Mouse (Mus musculus) megakaryocyte-erythroid progenitor cell, adult 5-6 weeks (primary cell): ENCODE measurements around the gene Chic2. TPM values are rescaled to one million over a fixed set of nuclear protein-coding genes. Genes with fewer than 3 reads are reported as not detected.

ENCODE experiments used
- ATAC-seq: replicated peaks from 2 replicates; pipeline ENCODE4 v1.8.0; 2016; ENCODE audit warnings: mild to moderate bottlenecking, inconsistent platforms; ENCODE audit not compliant: severe bottlenecking, poor library complexity, low FRiP score, low TSS enrichment
- total RNA-seq, 2 experiments: library from RNA; stranded (forward) in 1 of 2; stranded (reverse) in 1 of 2; fragments of 200-1000, 215-1000 nt in 1 of 2; fragments of >200 nt in 1 of 2; fragmentation: Nextera tagmentation in 1 of 2; gene quantifications; 2 replicates each; pipeline ENCODE4 v1.2.3; 2014 to 2017

Gene Chic2
- 7.5 and 12.5 TPM in 2 replicates for total RNA-seq (2014; fragmentation: Nextera tagmentation)
- total RNA-seq (2017) = 19.4 and 41.6 TPM in 2 replicates

DNA sequence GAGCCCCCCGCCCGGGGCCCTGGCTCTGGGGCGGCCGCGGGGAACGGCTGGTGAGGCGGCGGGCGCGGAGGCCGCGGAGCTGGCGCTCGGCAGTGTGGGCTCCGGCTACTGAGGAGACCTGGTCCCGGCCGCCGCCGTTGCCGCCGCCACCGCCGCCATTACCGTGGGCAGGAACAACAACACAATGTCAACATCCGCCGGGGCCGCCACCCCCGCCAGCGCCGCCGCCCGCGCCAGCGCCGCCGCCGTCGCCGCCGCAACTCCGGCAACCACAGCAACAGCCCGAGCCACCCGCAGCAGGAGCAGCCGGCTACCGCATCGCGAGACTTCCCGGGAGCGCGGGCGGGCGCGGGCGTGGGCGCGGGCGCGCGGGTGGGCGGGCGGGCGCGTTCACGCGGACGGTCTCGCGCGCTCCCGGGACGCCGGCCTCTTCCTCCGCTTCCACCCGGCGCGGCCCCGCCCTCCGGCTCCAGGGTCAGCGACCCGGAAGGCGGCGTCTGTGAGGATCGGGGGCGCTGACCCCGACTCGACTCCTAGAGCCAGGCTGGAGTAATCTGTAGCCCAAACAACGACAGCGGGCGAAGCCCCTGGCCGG is at the start of gene Chic2:
TSS of gene Chic2 (minus strand) at position 465 of the 595 bp plus-strand sequence.
- peak; percentile 70 for ATAC-seq

DNA sequence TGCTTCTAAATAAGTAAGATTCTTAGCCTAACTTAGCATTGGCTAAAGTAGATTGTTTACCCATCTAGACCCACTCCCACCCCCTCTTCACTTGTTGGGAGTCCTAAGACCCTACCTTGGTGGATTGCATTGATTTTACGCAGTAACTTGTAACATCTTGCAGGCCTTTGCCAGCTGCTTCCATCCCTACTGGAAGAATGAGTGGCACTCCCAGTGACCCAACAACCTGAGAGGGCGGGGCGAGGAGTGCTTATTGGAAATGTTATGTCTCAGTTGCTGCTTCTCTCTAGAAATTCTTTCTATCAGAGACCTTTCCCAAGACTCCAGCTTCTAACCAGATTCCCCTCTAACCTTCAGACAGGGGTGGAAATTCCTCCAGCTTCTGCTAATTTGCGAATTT is 41.3 kb upstream of the Chic2 start:
- ATAC-seq = no peak

DNA sequence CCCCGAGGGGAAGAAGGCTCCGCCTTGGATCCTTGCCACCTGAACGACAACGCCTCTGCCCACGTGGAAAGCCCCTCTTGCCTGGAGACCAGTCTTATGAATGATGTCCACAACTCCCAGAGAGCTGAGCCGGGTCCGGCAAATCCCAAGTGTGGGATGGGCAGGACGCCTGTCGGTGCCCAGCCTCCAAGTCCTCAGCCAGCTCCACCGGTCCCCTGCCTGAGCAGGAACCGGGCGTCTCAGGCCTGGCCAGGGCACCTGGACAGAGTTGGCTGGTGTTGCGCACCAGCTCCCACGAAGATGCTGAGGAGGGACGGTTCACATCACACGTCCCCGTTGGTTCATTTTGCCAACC is 40.9 kb upstream of the Chic2 start:
- no peak for ATAC-seq

DNA sequence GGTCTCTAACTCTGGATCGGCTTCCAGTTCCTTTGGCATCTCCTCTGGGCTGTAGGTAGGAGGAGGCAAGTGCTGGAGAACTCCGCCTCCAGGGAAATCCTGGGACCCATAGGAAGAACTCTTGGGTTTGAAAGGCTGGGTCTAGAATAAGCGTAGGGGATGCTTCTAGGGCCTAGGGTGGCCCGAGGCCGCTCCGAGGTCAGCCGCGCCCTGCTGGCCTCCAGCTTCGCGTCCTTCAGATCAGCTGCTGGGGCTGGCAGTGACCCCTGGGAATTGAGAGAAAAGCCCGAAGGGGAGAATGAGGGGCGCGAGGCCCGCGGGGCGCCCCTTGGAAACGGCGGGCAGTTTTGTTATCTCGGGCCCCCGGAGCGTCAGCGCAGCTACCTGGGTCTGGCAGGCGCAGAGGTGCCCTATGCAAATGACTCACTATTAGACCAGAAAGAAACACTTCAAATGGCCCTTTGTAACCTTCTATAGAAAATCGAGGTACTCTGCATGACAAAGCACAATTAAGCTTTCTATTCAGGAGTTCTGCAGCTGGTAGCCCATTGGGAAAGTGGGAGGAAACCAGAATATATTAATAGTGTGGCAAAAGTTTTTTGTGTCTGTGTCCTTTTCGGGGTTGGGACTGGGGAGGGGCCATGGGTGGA is 40.4 kb upstream of the Chic2 start:
- ATAC-seq = no peak

DNA sequence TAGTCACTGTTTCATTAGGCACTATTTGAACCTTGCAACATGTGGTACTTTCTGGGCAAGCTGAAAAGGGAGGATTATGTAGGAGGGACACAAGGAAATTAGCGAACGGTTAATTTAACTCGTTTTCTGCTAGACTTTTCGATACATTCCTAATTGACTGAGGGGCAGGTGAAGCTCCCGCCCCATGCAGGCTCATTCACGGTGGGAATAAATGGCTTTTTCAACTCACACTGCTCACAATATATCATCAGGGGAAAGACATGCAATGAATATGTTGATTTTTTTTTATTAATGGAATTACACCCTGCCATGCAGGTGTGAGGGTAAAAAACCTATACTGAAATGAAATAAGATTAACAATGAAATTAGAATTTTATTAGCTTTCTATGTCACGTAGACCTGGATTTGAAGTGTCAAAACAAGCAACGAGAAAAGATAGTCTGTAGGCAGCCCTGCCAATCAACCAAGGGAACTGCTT is 39.9 kb upstream of the Chic2 start:
- ATAC-seq = no peak

DNA sequence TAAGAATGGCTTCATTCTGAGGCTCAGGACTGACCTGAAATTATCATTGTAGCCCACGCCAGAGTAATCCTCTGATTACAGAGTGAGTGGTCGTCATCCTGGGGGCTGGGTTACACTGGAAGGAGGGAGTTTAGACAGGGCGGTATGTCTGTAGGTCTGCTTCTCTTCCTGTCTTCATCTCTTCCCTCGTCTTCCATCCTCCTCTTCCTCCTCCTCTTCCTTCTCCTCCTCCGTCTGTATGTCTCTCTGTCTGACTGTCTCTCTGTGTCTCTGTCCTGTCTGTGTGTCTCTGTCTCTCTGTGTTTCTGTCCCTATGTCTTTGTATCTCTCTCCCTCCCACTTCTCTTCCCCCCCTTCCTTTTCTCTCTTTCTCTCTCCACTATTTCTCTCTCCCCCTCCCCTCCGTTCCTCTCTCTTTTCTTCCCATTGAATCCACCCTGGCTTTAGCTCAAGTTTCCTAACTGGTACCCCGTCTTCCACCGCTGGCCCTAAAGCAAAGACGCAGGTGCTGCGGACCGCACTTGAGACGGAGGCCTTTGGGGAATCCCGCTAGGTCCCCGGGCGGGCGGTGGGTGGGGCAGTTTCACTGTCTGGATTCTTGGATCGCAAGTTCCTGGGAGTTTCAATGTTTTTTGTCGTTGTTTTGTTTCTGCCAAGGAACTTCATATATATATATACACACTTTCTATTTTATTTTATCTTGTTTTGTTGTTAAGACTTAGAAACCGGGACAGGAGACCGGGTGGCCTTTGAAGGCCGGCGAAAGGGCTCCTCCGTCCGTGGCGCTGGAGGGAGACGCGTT is 39.2 kb upstream of the Chic2 start:
- no peak for ATAC-seq

DNA sequence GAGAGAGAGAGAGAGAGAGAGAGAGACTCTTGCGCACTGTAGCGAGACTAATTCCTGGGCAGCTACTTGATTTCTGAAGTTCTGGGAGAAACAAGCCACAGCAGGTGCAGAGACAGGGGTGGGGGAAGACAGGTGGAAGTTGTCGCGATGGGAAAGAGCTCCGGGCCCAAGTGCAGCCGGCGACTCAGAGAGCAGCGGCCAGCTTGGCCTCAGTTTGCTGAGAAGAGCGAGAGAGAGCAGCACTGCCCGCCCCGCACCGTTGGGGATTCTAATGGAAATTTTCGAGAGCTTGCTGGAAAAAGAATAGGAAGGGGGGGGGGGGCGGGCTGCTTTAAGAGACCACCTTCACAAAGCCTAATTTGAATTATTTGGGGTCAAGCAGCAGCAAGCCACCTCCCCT is 38.5 kb upstream of the Chic2 start:
- ATAC-seq = no peak

DNA sequence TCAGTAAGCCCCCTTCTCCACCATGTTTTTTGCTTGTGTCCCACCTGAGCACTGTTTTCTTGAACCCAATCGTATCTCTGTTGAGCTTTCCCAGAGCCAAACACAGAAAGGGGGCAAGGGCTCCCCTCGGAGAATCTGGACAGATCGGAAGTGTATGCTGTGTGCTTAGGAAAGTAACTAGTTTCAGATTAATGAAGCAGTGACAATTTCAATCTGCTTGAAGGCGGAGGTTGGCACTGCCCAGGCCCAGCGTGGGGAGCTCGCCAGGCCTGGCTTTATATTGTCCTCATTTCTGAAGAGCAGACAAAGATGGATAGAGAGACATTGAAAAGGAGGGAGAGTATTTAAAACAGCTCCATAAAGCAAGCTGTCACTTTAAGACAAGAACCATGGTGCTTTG is 37.9 kb upstream of the Chic2 start:
- no peak for ATAC-seq

DNA sequence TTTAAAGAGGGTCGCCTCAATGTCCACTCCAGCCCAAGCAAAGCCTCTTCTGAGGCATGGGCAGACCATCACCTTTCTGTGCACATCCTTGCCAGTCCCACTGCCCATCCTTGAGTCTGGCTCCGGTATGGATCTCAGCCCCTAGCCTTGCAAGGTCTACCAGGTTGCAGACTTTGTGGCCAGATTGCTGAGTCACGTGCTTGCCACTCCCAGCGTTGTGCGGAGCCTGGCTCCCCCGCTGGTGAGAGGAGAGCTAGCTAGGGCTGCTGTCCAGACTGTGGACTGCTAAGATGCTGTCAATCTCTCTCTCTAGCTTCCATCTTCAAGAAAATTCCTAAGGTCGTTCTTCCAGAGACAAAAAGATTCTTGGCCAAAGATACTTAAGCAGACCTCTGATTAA is 35.0 kb upstream of the Chic2 start:
- 0 out of 2 replicates have a peak, but pooled peaks have one; percentile 41 for ATAC-seq

DNA sequence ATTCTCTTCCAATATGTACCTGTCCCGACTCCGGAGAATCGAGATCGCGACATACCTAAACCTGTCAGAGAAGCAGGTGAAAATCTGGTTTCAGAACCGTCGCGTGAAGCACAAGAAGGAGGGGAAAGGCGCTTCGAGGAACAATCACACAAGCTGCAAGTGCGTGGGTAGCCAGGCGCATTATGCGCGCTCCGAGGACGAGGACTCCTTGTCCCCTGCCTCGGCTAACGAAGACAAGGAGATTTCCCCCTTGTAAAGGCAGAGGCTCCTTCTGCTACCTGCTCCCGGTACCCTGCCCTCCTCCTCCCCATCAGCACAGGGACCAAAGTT is 32.4 kb upstream of the Chic2 start:
- ATAC-seq = no peak

DNA sequence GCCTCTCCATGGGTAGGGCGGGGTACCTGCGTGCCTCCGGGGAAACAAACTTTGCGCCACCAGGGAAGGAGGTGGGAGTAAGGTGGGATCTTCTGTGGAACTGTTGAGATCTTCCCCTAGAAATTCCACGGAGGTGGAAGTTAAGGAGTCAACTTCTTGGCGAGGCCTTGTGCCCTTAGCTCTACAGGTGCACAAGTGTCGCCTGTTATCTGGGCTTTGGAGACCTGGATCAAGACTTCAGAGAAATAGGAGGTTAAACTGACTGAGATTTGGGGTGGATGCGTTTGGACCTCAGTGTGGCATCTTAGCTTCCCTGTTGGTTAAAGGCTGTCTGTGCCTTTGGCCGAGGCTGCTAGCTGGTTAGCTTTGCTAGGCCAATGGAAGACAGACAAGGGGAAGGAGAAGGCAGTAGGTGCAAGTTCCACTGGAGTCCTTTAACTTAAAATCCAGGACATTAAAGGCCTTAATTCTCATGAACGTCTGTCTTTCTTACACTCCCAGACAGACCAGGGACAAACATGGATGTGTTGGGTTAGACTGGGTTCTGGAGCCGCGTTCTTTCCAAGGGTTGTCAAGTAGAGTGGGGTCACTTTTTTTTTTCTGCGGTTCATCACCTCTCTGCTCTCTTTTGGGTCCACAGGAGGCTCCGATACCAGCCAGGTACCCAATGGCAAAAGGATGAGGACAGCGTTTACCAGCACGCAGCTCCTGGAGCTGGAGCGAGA is 31.9 kb upstream of the Chic2 start:
- ATAC-seq = no peak

DNA sequence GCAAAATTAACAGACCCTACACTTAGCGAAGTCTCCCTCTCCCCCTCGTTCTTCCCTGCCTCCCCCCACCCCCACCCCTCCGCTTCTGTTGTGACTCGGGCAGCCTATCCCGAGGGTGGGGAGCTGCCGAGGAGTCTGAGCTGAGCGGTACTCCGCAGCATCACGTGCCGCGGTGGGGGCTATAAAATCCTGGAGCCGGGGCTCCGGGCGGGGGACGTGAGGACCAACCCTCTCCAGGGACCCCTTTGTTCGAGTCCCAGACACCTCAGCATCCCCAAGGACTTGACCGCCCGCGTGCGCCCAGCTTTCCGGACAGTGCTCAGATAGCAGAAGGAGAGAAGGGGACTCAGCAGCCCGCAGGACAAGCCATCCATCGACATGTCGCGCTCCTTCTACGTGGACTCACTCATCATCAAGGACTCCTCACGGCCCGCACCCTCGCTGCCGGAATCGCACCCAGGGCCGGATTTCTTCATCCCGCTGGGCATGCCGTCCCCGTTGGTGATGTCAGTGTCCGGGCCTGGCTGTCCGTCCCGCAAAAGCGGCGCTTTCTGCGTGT is 30.9 kb upstream of the Chic2 start, which contains the start of gene Gsx2:
TSS of gene Gsx2 (plus strand) at position 219 of the 559 bp plus-strand sequence.
- ATAC-seq = no peak

DNA sequence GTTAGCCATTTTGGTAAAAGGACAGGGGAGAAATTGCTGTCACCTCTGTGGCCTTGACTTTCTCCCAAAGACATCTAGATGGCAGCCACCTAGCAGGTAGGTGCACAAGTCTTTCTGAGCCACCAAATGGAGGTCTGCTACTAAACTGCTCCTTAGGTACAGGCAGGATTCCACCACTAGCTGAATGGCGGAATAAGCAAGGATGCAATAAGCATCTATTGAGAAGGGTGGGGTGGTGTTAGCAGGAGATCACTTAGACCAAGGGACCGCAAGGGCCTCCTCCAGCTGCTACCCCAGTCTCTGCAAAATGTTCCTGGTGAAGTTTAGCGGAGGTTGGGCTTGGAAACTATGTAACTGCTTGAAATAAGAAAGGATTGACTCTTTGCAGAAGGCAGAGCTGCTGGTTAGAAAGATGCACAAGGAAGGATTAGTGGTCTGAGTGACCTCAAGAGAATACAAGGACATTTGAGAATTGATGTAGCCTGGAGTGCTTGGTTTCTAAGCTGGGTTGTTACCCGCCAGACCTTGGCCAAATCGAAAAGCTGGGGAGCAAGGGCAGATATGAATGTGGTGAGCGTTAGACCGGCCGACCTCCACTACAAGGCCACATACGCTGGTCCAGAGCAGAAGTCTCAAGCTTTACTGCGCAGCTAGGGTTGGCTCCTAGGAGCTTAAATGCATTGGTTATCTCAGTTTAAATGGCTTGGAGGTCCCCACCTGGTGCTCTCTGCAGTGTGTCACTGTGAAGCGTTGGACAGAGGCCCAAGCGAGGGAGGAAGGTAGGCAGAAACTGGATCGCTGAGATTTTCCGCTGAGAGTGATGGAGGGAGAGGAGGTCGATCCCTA is 30.2 kb upstream of the Chic2 start:
- ATAC-seq = no peak

DNA sequence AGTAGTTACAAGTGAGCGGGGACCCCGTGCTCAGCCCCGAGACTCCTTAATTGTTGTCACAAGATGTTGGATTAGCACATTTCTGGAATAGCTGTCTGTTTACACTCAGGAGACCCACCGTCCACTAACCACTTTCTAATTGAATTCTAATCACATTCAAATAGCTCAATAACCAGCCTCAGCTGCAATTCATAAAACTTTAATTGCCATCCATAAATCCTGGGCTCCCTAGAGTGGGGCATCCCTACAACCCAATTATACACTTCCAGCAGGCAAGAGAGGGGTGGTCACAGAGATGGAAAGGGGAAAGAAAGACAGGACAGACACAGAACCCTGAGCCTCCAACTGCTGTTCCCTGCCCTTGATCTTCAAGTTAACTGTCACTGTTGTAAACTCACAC is 29.6 kb upstream of the Chic2 start:
- ATAC-seq = no peak

DNA sequence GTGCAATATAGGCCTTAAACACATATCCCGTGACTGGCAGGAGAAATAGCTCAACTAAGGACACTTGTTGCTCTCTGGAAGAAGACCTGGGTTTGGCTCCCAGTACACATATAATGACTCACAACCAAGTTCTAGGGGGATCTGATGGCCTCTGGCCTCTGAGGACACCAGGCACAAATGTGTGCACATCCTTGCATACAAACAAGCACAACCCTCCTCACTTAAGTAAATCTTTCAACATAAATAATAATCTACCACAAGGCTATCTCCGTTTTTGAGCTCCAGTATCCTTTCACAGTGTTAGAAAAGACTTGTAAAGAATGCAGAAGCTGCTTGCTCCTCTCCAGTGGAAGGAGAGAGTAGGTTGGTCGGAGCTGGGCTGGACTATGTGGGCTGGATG is 29.1 kb upstream of the Chic2 start:
- no peak for ATAC-seq

DNA sequence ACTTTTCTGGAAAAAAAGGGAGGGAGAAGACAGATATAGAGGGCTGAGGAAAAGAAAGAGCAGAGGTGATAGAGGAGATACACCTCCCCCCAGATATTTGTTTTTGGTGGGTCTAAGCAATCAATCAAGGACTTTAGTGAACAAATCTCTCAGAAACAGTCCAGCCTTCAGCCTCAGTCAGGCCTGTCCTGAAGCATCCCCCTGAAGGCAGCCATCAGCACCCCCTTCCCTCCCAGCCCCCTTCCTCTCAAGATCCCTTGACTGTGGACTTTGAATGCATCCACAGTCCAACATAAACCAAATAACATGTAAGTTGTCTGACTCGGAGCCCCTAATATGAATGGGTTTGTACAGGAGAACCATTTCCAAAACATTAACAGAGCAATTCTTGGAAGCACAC is 28.6 kb upstream of the Chic2 start:
- no peak for ATAC-seq

DNA sequence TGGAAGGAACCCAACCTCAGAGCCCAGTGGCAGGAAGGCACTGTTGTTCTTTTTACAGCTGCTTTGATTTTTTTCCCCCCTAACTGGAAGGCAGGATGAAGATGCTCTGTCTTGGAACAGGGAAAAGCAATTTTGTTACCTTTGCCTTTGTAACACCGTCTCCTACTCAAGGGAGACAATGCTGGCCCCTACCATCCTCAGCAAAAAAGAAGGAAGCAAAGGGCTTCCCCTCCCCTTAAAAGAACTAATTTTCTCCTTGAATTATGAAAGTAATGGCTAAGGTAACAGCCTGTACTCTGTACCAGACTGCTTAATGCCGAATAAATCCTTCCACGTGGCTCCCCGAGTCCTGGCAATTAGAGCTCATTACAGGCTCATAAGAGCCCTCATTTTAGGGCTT is 28.0 kb upstream of the Chic2 start:
- ATAC-seq = no peak

DNA sequence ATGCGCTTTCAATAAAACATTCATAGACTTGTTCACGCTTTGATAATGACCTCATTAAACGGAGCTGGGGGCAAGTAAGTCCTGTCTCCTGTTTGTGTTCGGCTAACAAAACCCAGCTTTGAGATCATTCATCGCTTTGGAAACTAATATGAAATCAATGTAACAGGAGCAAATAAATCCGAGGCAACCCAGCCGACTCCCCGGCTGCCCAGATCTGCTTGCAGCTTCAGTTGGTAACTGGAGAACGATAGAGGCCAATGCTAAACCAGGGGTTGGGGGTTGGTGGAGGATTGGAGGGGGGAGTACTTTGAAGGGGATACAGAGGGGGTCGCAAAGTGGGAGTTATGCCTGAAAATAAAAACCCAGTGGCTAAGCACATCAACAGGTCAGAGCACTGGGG is 27.4 kb upstream of the Chic2 start:
- ATAC-seq = no peak
